Mouse (Mus musculus): ENCODE measurements around the gene Tfap2e. TPM values are rescaled to one million over a fixed set of nuclear protein-coding genes. Genes with fewer than 3 reads are reported as not detected.

Tfap2e gene
- total RNA-seq, 2 experiments from 2014 or later: not detected

DNA sequence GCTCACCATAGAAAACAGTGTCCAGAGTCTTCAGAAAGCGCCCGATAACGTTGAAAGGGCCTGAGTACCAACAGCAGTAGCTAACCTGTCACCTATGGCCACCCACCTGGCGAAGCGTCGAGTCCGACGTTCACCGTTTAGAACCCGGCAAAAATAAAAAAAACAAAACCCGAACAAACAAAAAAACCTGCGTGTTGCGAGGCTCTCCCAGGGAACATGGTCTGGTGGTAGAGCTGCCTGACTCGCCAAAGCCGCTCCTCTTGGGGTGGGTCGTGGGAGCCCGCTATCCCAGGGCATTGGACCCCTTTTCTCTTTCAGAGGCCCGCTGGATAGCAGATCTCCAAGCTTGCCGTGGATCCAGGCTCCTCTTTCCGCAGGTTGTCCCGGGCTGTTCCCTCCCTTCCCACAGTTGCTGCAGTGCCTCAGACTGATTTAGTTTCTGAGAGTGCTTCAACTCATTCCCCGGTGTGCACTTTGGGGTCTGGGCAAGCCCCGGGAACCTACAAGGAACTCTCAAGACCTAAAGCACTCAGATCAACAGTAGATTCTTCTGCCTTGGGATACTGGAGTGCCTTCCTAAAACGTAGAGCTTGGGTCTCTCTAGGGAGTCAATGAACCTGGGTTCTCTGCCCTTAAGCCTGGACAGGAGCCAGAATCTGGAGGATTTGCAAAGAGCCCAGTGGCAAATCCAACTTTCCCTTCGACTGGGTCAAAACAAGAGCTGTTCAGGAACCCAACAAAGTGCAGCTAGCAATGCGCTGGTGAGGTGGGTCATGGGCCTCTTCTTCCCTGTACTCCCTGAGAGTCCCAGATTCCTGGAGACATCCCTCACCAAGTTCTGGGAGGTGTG lies 3.3 kb downstream of the Tfap2e start:
- no peak for DNase-seq
- intact Hi-C loops (cut with DNase I; ENCODE audit: low total_unique reads): no loop called here

DNA sequence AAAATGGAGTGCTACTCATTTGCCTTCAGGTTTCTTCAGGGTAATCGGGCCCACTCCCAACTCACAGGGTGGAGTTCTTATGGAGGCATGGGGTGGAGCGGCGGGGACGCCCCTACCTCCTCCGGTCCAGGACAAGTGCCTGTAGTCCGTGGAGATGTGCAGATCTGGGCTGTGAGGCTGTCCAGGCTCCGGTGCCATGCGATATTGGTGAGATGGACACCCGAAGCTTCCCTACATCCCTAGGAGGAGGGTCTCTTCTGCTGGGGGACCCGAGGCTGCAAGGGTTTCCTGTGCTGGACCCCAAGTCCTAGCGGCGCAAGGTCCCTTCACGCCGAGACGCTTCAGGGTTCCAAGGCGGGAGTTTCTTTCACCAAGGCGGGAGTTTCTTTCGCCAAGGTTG lies 3.9 kb downstream of the Tfap2e start:
- DNase-seq: no peak
- intact Hi-C loops (cut with DNase I; ENCODE audit: low total_unique reads): no loop called here

DNA sequence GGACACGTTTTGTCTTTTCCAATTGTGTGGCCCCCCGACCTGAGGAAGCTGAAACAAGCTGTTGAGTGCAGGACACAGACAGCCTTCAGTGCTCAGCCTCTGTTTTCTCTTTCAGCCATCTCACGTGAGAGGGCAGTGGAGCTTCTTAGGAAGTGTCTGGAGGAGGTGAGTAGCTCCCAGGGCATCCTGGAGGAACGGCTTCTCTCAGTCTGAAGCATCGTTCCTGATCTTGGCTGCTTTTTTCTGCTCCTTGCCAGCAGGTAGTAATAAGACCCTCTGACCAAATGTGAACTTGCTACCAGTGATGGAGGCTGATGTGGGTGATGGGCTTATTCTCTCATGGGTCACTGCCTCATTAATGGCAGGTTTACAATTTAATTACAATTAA lies 28.6 kb downstream of the Tfap2e start:
- intact Hi-C loops (cut with DNase I; ENCODE audit: low total_unique reads): no loop called here
- DNase-seq: no peak

DNA sequence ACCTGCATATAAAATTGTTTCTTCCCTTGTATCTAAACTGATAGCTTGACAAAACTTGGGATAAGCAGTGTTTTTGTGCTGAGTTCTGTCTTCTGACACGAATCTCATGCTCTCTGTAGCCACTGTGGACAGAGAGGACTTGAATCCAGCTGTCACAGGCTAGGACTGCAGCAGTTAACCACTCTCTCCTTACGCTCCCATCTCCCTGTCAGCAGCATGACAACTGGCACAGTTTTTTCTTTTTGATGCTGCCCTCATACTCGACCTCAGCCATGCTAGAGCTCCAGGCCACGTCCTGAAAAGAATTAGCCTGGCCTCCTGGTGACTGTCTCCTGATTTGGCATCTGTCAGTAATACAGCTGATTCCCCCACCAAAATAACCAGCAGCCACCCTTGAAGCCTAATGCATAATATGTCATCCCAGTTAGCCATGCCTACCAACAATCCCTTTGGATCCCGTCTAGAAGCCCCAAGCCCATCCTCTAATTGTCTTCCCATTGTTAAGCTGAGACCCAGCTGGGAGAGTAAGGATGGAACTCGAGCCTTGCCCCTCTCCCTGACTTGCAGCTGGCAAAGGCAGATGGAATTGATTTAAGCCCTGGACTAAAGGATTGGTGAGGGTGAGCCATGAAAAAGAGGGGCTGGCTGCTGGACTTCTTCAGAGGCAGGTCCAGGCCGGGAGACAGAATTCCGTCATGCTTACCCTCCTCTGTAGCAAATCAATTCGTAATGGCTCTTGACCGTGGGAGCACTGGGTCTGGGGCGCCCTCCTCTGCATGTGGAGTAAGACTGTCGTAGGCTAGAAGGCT lies 29.2 kb downstream of the Tfap2e start:
- DNase-seq: no peak
- intact Hi-C loops (cut with DNase I; ENCODE audit: low total_unique reads): no loop called here

DNA sequence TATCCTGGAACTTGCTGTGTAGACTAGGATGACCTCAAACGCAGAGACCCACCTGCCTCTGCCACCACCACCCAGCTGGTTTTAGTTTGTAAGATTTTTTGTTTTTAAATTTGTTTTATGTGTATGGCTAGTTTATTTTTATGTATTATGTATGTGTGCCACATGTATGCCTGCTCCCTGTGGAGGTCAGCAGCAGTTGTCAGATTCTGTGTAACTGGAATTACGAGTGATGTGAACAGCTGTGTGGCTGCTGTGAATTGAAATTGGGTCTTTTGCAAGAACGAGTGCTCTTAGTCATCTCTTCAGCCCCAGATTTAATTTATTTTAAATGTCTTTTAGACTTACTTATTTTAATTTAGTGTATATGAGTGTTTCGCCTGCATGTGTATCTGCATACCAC lies 39.1 kb downstream of the Tfap2e start:
- intact Hi-C loops (cut with DNase I; ENCODE audit: low total_unique reads): no loop called here
- no peak for DNase-seq

DNA sequence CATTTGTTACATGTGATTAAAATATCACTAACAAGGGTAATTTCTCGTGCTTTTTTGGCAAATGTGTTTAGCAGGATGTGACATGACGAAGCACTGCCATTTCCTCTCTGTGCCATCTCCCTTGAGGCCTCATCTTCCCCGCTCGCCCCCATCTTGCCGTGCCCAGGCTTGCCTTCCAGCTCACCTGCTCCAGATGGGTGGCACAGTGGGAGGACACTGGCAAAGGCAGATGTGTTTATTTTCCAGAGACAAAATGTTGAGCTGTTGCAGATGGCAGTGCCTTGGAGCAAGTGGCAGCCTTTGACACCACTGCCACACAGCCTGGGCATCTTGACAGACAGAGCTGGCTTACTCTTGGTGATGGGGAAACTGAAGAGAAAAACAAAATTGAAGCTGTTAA lies 43.0 kb downstream of the Tfap2e start:
- DNase-seq: no peak
- intact Hi-C loops (cut with DNase I; ENCODE audit: low total_unique reads): no loop called here

DNA sequence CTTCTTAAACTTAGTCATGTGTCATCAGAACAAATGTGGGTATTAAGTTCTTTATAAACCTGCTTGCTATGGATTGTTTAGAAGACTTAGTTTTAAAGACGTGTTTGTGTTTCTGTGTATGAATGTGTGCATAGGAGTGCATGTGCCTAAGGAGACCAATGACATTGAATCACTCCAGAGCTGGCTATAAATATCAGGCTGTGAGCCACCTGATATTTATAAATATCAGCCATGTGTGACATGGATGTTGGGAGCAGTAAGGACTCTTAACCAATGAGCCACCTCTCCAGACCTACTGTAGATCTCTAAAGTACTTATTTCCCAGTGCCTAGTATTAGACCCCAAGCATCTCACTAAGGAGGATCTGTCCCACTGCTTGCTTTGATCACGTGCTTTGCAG lies 46.6 kb downstream of the Tfap2e start:
- intact Hi-C loops (cut with DNase I; ENCODE audit: low total_unique reads): no loop called here
- no peak for DNase-seq

DNA sequence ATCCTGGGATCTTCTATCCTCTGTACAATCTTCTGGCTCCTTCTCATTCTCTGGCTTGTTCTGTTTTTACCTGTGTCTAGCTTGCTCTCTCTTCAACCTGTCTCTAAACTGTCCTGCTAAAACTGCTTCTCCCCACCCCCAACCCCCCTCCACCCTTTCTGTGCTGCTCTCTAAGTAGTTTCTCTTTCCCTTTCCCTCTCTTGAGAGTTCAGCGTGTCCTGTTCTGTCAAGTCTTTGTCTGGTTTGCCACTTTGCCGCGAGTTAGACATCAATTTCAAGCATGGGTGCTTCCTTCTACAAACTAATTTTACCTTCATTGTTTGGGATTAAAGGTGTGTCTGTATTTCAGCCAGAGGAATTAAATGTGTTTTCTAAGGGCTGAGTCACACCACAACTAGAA lies 53.0 kb downstream of the Tfap2e start:
- DNase-seq: no peak
- intact Hi-C loops (cut with DNase I; ENCODE audit: low total_unique reads): no loop called here

DNA sequence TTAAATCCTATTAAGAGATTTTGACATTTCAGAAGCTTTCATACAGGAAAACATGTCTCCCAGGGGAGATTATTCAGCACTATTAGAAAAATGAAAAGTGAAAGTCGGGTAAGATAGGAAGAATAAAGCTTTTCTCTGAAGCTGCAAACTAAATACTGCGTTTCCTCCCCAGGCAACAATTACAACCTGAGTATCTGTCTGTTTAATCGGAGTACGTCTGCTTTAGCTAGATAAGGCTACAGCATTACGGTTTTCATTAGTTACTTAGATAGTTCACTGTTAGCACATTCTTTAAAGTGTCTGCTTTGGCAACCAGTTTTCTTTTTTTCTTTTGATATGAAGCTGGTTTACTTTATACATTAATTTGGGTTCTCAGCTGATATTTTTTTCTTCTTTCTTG lies 53.7 kb downstream of the Tfap2e start:
- intact Hi-C loops (cut with DNase I; ENCODE audit: low total_unique reads): no loop called here
- no peak for DNase-seq

DNA sequence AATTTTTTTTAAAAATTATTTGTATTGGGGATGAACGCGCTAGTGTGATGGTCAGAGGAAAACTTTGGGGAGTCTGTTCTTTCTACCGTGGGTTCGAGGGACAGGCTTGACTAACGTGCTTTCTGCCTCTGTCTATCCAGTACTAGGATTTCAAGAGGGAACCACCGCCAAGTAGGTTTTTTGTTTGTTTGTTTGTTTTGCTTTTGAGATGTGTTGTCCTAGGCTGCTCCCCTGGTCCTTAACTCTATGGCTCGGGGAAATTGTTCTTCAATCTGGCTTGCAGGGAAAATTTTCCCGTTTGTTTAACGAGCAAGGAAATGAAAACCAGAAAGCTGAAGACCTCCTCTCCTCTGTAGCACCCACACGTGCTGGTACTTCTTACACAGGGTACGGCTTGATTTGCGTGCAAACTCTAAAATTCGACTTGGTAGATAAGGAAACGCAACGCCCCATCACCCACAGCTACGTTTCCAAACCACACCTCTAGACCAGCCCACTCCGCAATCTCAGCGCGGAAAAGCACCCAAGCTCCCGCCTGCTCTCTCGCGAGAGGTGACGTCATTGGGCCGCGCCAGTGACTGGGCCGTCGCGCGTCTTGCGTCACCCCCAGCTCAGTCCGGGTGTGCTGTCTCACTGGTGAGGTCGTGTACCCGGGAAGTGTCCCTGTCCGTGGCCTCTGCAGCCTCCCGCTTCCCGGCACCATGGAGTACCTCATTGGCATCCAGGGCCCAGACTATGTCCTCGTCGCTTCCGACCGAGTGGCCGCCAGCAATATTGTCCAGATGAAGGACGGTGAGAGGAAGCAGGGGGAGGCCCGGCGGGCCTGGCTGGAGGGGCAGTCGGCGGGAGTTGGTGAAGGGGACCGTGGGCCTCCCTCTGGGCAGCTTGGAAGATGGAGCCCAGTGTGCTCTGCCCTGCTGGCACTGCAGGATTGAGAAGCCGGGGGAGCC lies 58.7 kb downstream of the Tfap2e start, which contains the start of gene Psmb2:
TSS of gene Psmb2 (plus strand) at position 577 of the 950 bp plus-strand sequence.
- intact Hi-C loops (cut with DNase I; ENCODE audit: low total_unique reads): no loop called here

DNA sequence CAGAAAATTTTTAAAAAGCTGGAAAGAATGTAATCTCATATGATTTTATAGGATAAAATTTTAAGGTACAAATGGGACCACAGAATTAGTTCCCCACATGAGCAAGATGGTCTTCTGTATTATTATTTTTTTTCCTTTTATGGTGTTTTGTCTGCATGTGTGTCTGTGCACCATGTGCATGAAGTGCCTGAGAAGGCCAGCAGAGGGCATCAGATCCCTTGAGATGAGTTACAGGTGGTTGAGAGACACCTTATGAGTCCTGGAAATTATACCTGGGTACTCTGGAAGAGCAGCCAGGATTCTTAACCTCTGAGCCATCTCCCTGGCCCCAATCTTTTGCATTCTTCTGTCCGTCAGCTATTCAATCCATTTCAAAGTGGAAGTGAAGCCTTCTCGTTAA lies 69.0 kb downstream of the Tfap2e start:
- intact Hi-C loops (cut with DNase I; ENCODE audit: low total_unique reads): no loop called here
- DNase-seq: no peak

More for the DNA sequence above, 58.7 kb downstream of the Tfap2e start, which contains the start of gene Psmb2:
- peak; percentile 98 for DNase-seq

Other genes with a start within 250 kb of the Tfap2e start
- gene Ago4, start 202.8 kb downstream of the Tfap2e start, total RNA-seq (2021): 1 to 10 TPM; 2.1 to 2.2 TPM
- 1 to 10 TPM; 2.1 to 2.5 TPM for gene Clspn, start 179.3 kb downstream of the Tfap2e start, total RNA-seq (2021)
- gene 5730409E04Rik, start 126.4 kb downstream of the Tfap2e start, total RNA-seq (2021): 10 to 100 TPM; 13.0 to 13.6 TPM
- 10 to 100 TPM; 88.0 to 99.6 TPM for gene Psmb2, start 58.6 kb downstream of the Tfap2e start, total RNA-seq (2021)
- gene Ncdn, start 17.2 kb upstream of the Tfap2e start, total RNA-seq (2021): 10 to 100 TPM in 1 of 2 experiments, 1 to 10 TPM in 1; 7.4 to 10.6 TPM
- 10 to 100 TPM; 21.7 to 24.3 TPM for gene AU040320, start 17.3 kb upstream of the Tfap2e start, total RNA-seq (2021)
- 10 to 100 TPM; 15.5 to 18.7 TPM for gene Zmym4, start 231.9 kb upstream of the Tfap2e start, total RNA-seq (2021)